Mouse (Mus musculus) lung, embryonic 14.5 days (tissue): Measurements from ENCODE around the gene Kat6b. TPM values are rescaled to one million over a fixed set of nuclear protein-coding genes. Genes with fewer than 3 reads are reported as not detected.

ENCODE experiments used
- ATAC-seq: fragments of 200-750 bp; cut with Nextera tagmentation; 2 replicates; pipeline ENCODE4 v1.8.0; 2017; ENCODE audit warnings: mild to moderate bottlenecking, moderate TSS enrichment, moderate library complexity; ENCODE audit not compliant: insufficient read depth
- DNase-seq: peaks from one replicate; pipeline ENCODE4 v3.0.0-alpha.2; 2015
- H3K27ac ChIP-seq: fragments of 300-500 bp; sonication (generic); 2 replicates; pipeline ENCODE4 v1.5.1; 2014; ENCODE audit warnings: low read depth, mild to moderate bottlenecking, moderate library complexity
- H3K27me3 ChIP-seq: fragments of 300-500 bp; sonication (generic); 2 replicates; pipeline ENCODE4 v1.6.1; 2014; ENCODE audit warnings: low read length, control low read depth; ENCODE audit not compliant: insufficient read depth
- H3K36me3 ChIP-seq: fragments of 300-500 bp; sonication (generic); 2 replicates; pipeline ENCODE4 v1.6.1; 2014; ENCODE audit warnings: control low read depth; ENCODE audit not compliant: insufficient read depth
- H3K4me1 ChIP-seq: fragments of 300-500 bp; sonication (generic); 2 replicates; pipeline ENCODE4 v1.6.1; 2014; ENCODE audit warnings: antibody characterized with exemption, control low read depth; ENCODE audit not compliant: insufficient read depth
- H3K4me2 ChIP-seq: fragments of 300-500 bp; sonication (generic); 2 replicates; pipeline ENCODE4 v1.6.1; 2014; ENCODE audit warnings: mild to moderate bottlenecking
- H3K4me3 ChIP-seq: fragments of 300-500 bp; sonication (generic); 2 replicates; pipeline ENCODE4 v1.5.1; 2014; ENCODE audit warnings: low read depth, low read length
- H3K9ac ChIP-seq: fragments of 300-500 bp; sonication (generic); 2 replicates; pipeline ENCODE4 v1.6.1; 2014
- H3K9me3 ChIP-seq: fragments of 300-500 bp; sonication (generic); 2 replicates; pipeline ENCODE4 v1.6.1; 2016; ENCODE audit warnings: low read depth, low read length, control low read depth
- CTCF ChIP-seq: IDR thresholded peaks from 2 replicates; pipeline ENCODE4 v1.5.1; 2016; ENCODE audit warnings: antibody characterized with exemption, low read depth
- WGBS: fragments of 180-500 bp; shearing (Covaris S2); extraction: QIAGEN DNeasy Blood & Tissue Kit; methylation state at CpG from one replicate; pipeline ENCODE4 v1.1.7; 2014; 5-methylcytosine and 5-hydroxymethylcytosine counted together
- polyA plus RNA-seq: library from polyadenylated mRNA; unstranded; fragments of >200 nt; fragmentation: Nextera tagmentation; extraction: Ambion mirVana; gene quantifications from 2 replicates; pipeline ENCODE4 v1.2.1, GENCODE M21; 2014

Gene Kat6b
- polyA plus RNA-seq, 1 experiment from 2014 or later = 14.2 TPM

- Histone ChIP-seq H3K4me1 (no peaks in the 10 kb centered on the region), H3K27me3 (no peaks in the 10 kb centered on the region), H3K36me3 (peaks cover 3% of the 10 kb centered on the region; the same call in 1 of the 2 replicates), H3K27ac (no peak overlapping the region), H3K4me2 (no peak overlapping the region), H3K9ac (no peak overlapping the region), H3K9me3 (no peaks in the 10 kb centered on the region), H3K4me3 (no peak overlapping the region)
- ATAC-seq = no peak
- no peak for DNase-seq
- WGBS = 76% methylated on average over 4 of the region's 4 CpGs
- no peak for TF ChIP-seq CTCF
These were observed 28.7 kb upstream of the Kat6b start for GRCm38 (mm10) chr14:21452581-21452980.

GRCm38 (mm10) chr14:21453896-21454295, 27.3 kb upstream of the Kat6b start:
- Histone ChIP-seq H3K4me3 (no peak overlapping the region), H3K9me3 (no peaks in the 10 kb centered on the region), H3K27ac (no peak overlapping the region), H3K4me2 (no peak overlapping the region), H3K27me3 (no peaks in the 10 kb centered on the region), H3K9ac (no peak overlapping the region), H3K36me3 (peaks cover 3% of the 10 kb centered on the region; the same call in 1 of the 2 replicates), H3K4me1 (no peaks in the 10 kb centered on the region)
- DNase-seq = peak; percentile 19
- WGBS = 58% methylated on average over 2 of the region's 2 CpGs
- TF ChIP-seq CTCF = no peak
- ATAC-seq = no peak

- WGBS = 90% methylated on average over 7 of the region's 7 CpGs
- DNase-seq = no peak
These were observed 25.4 kb upstream of the Kat6b start for GRCm38 (mm10) chr14:21455654-21456350.

GRCm38 (mm10) chr14:21456526-21456925, 24.7 kb upstream of the Kat6b start:
- H3K4me1 ChIP-seq = no peaks in the 10 kb centered on the region
- H3K9ac ChIP-seq = no peak overlapping the region
- no peak for DNase-seq
- no peak overlapping the region for H3K27ac ChIP-seq
- TF ChIP-seq CTCF = no peak
- no peak overlapping the region for H3K4me2 ChIP-seq
- H3K9me3 ChIP-seq = no peaks in the 10 kb centered on the region
- no peaks in the 10 kb centered on the region for H3K27me3 ChIP-seq
- no peak for ATAC-seq
- no peaks in the 10 kb centered on the region for H3K36me3 ChIP-seq
- no peak overlapping the region for H3K4me3 ChIP-seq

More at GRCm38 (mm10) chr14:21455654-21456350, 25.4 kb upstream of the Kat6b start:
- H3K4me2 ChIP-seq = no peak overlapping the region
- H3K36me3 ChIP-seq = no peaks in the 10 kb centered on the region
- no peak overlapping the region for H3K27ac ChIP-seq
- no peak overlapping the region for H3K9ac ChIP-seq
- TF ChIP-seq CTCF = no peak
- no peaks in the 10 kb centered on the region for H3K4me1 ChIP-seq
- no peak for ATAC-seq
- no peaks in the 10 kb centered on the region for H3K27me3 ChIP-seq
- no peaks in the 10 kb centered on the region for H3K9me3 ChIP-seq
- H3K4me3 ChIP-seq = no peak overlapping the region

GRCm38 (mm10) chr14:21457876-21458275, 23.4 kb upstream of the Kat6b start:
- Histone ChIP-seq H3K36me3 (no peaks in the 10 kb centered on the region), H3K4me3 (no peak overlapping the region), H3K4me1 (no peaks in the 10 kb centered on the region), H3K4me2 (no peak overlapping the region), H3K9me3 (no peaks in the 10 kb centered on the region), H3K27me3 (no peaks in the 10 kb centered on the region), H3K27ac (no peak overlapping the region), H3K9ac (no peak overlapping the region)
- DNase-seq (no peak), ATAC-seq (no peak)
- no peak for TF ChIP-seq CTCF
- WGBS = 78% methylated on average over 5 of the region's 5 CpGs

GRCm38 (mm10) chr14:21458696-21459095, 22.5 kb upstream of the Kat6b start:
- Histone ChIP-seq H3K9ac (no peak overlapping the region), H3K27me3 (no peaks in the 10 kb centered on the region), H3K27ac (no peak overlapping the region), H3K36me3 (no peaks in the 10 kb centered on the region), H3K9me3 (no peaks in the 10 kb centered on the region), H3K4me2 (no peak overlapping the region), H3K4me3 (no peak overlapping the region), H3K4me1 (no peaks in the 10 kb centered on the region)
- ATAC-seq (no peak), DNase-seq (no peak)
- no peak for TF ChIP-seq CTCF
- WGBS = 84% methylated on average over 7 of the region's 7 CpGs

- no peak for ATAC-seq
- WGBS = 87% methylated on average over 4 of the region's 4 CpGs
These were observed 22.1 kb upstream of the Kat6b start for GRCm38 (mm10) chr14:21459163-21459562.

More at GRCm38 (mm10) chr14:21459163-21459562, 22.1 kb upstream of the Kat6b start:
- Histone ChIP-seq H3K27me3 (no peaks in the 10 kb centered on the region), H3K9ac (no peak overlapping the region), H3K27ac (no peak overlapping the region), H3K9me3 (no peaks in the 10 kb centered on the region), H3K4me1 (no peaks in the 10 kb centered on the region), H3K4me2 (no peak overlapping the region), H3K4me3 (no peak overlapping the region), H3K36me3 (no peaks in the 10 kb centered on the region)
- no peak for TF ChIP-seq CTCF
- DNase-seq = no peak
